Mouse (Mus musculus) adrenal gland, postnatal 36 days (tissue): ENCODE results near the gene Pex7. TPM values are rescaled to one million over a fixed set of nuclear protein-coding genes. Genes with fewer than 3 reads are reported as not detected.

Source experiments
- DNase-seq, 2 experiments: peaks; one replicate each; pipeline ENCODE4 v3.0.0; 2021; ENCODE audit warnings: mixed read lengths in 1 of 2
- long read RNA-seq, 2 experiments: library from polyadenylated mRNA; stranded (forward); transcript quantifications; one replicate each; pipeline ENCODE4 v2.0.0; 2021; ENCODE audit warnings: borderline sequencing depth in 2 of 2
- total RNA-seq, 2 experiments: library from RNA; stranded (reverse); gene quantifications; 2 replicates each; pipeline ENCODE4 v1.2.3; 2021

Pex7 gene
- total RNA-seq, result 10 to 100 TPM; 42.7 to 68.8 TPM
- long read RNA-seq, experiment 1, full-length matches to known transcripts, result 86 of 140 reads
- long read RNA-seq, experiment 1, partial matches to known transcripts, result 0 of 140 reads
- long read RNA-seq, experiment 1, other reads (novel, unspliced or antisense), result 54 of 140 reads
- long read RNA-seq, experiment 2, full-length matches to known transcripts, result 22 of 28 reads
- long read RNA-seq, experiment 2, partial matches to known transcripts, result 1 of 28 reads
- long read RNA-seq, experiment 2, other reads (novel, unspliced or antisense), result 5 of 28 reads

- peak; percentile 93 for DNase-seq
Measured at GRCm38 (mm10) chr10:19907246-19907804, at the start of gene Pex7. Pex7 (minus strand) TSS chr10:19907689.

- DNase-seq, result no peak
Measured at GRCm38 (mm10) chr10:19956745-19957144, 49.3 kb upstream of the Pex7 start.

GRCm38 (mm10) chr10:19955817-19956216 is 48.3 kb upstream of the Pex7 start:
- DNase-seq, result no peak

GRCm38 (mm10) chr10:19954572-19954971 is 47.1 kb upstream of the Pex7 start:
- no peak for DNase-seq

GRCm38 (mm10) chr10:19953032-19953761 is 45.7 kb upstream of the Pex7 start:
- DNase-seq, result no peak

GRCm38 (mm10) chr10:19949106-19949505 is 41.6 kb upstream of the Pex7 start:
- DNase-seq, result no peak

- no peak for DNase-seq
Measured at GRCm38 (mm10) chr10:19948381-19948780, 40.9 kb upstream of the Pex7 start.

- no peak for DNase-seq
Measured at GRCm38 (mm10) chr10:19947901-19948300, 40.4 kb upstream of the Pex7 start.

GRCm38 (mm10) chr10:19947441-19947840 is 40.0 kb upstream of the Pex7 start:
- no peak for DNase-seq

- DNase-seq, result no peak
Measured at GRCm38 (mm10) chr10:19946644-19947043, 39.2 kb upstream of the Pex7 start.

GRCm38 (mm10) chr10:19945651-19946050 is 38.2 kb upstream of the Pex7 start:
- DNase-seq, result no peak

GRCm38 (mm10) chr10:19942621-19943020 is 35.1 kb upstream of the Pex7 start:
- no peak for DNase-seq

- DNase-seq, result no peak
Measured at GRCm38 (mm10) chr10:19941914-19942313, 34.4 kb upstream of the Pex7 start.

GRCm38 (mm10) chr10:19941063-19941462 is 33.6 kb upstream of the Pex7 start:
- DNase-seq, result peak; percentile 15 to 28

- no peak for DNase-seq
Measured at GRCm38 (mm10) chr10:19940626-19941025, 33.1 kb upstream of the Pex7 start.

- DNase-seq, result no peak
Measured at GRCm38 (mm10) chr10:19940127-19940526, 32.6 kb upstream of the Pex7 start.

- peak; percentile 12 to 34 for DNase-seq
Measured at GRCm38 (mm10) chr10:19939282-19939705, 31.8 kb upstream of the Pex7 start.

GRCm38 (mm10) chr10:19938738-19939137 is 31.2 kb upstream of the Pex7 start:
- DNase-seq, result no peak

- no peak for DNase-seq
Measured at GRCm38 (mm10) chr10:19936961-19937708, 29.6 kb upstream of the Pex7 start.

GRCm38 (mm10) chr10:19935821-19936367 is 28.4 kb upstream of the Pex7 start:
- no peak for DNase-seq

GRCm38 (mm10) chr10:19935295-19935623 is 27.8 kb upstream of the Pex7 start:
- DNase-seq, result peak; percentile 9 to 35
